Mouse (Mus musculus): Measurements from ENCODE around the gene Krtap13.
A peak's percentile ranks its signal among the peaks of the same experiment; 100 is the strongest.
"Not testable (repeated sequence)": the region's sequence is repeated elsewhere in the genome, so short reads cannot be mapped to it uniquely, and the experiment has no call there.

Gene Krtap13

GRCm38 (mm10) chr16:88751535-88751934 lies at the start of gene Krtap13:
Gene Krtap13 (minus strand): TSS chr16:88751635.
- not testable (repeated sequence) for DNase-seq (ENCODE audit: low spot score in 2 of 2)

- DNase-seq (ENCODE audit: low spot score in 2 of 2), result no peak
These were observed 35.4 kb upstream of the Krtap13 start for GRCm38 (mm10) chr16:88786786-88787185.

GRCm38 (mm10) chr16:88777596-88777995 lies 26.2 kb upstream of the Krtap13 start, which contains the start of gene Gm5965:
Gene Gm5965 (plus strand): TSS chr16:88777896.
- DNase-seq (ENCODE audit: low spot score in 2 of 2), result no peak

- DNase-seq (ENCODE audit: low spot score in 2 of 2), result no peak
These were observed 22.7 kb upstream of the Krtap13 start, which contains the start of gene 2310057N15Rik for GRCm38 (mm10) chr16:88774106-88774505. Gene 2310057N15Rik (minus strand): TSS chr16:88774206.

- DNase-seq (ENCODE audit: low spot score in 2 of 2), result not testable (repeated sequence)
These were observed 7.1 kb upstream of the Krtap13 start, which contains the start of gene 2310034C09Rik for GRCm38 (mm10) chr16:88758547-88758946. Gene 2310034C09Rik (plus strand): TSS chr16:88758847.

GRCm38 (mm10) chr16:88747943-88748342 lies 3.5 kb downstream of the Krtap13 start:
- DNase-seq (ENCODE audit: low spot score in 2 of 2), result no peak

GRCm38 (mm10) chr16:88744750-88745340 lies 6.6 kb downstream of the Krtap13 start:
- no peak for DNase-seq (ENCODE audit: low spot score in 2 of 2)

GRCm38 (mm10) chr16:88735391-88735790 lies 16.0 kb downstream of the Krtap13 start:
- no peak for DNase-seq (ENCODE audit: low spot score in 2 of 2)

- no peak for DNase-seq (ENCODE audit: low spot score in 2 of 2)
These were observed 22.6 kb downstream of the Krtap13 start, which contains the start of gene Krtap13-1 for GRCm38 (mm10) chr16:88728812-88729275. Gene Krtap13-1 (plus strand): TSS chr16:88728862.

GRCm38 (mm10) chr16:88720031-88720430 lies 31.4 kb downstream of the Krtap13 start:
- no peak for DNase-seq (ENCODE audit: low spot score in 2 of 2)

- no peak for DNase-seq (ENCODE audit: low spot score in 2 of 2)
These were observed 34.9 kb downstream of the Krtap13 start for GRCm38 (mm10) chr16:88716549-88716948.

GRCm38 (mm10) chr16:88711245-88711644 lies 40.2 kb downstream of the Krtap13 start:
- DNase-seq (ENCODE audit: low spot score in 2 of 2), result no peak

GRCm38 (mm10) chr16:88710757-88711156 lies 40.7 kb downstream of the Krtap13 start:
- DNase-seq (ENCODE audit: low spot score in 2 of 2), result no peak

- DNase-seq (ENCODE audit: low spot score in 2 of 2), result no peak
These were observed 43.9 kb downstream of the Krtap13 start, which contains the start of gene 2310061N02Rik for GRCm38 (mm10) chr16:88707496-88708012. Gene 2310061N02Rik (minus strand): TSS chr16:88707962.

GRCm38 (mm10) chr16:88701072-88701864 lies 50.2 kb downstream of the Krtap13 start:
- peak; percentile 74 to 76 for DNase-seq (ENCODE audit: low spot score in 2 of 2)

All from spleen, postnatal 36 days (tissue).